Mouse (Mus musculus): ENCODE data around the gene Erg28.

Erg28 gene

GRCm38 (mm10) chr12:85811676-85812075 lies 12.7 kb downstream of the Erg28 start:
- DNase-seq = no peak

- DNase-seq = no peak
Observed at GRCm38 (mm10) chr12:85810959-85811358, 13.4 kb downstream of the Erg28 start.

GRCm38 (mm10) chr12:85809726-85810125 lies 14.6 kb downstream of the Erg28 start:
- no peak for DNase-seq

GRCm38 (mm10) chr12:85800031-85800430 lies 24.3 kb downstream of the Erg28 start:
- DNase-seq = no peak

- DNase-seq = no peak
Observed at GRCm38 (mm10) chr12:85795551-85795950, 28.8 kb downstream of the Erg28 start.

GRCm38 (mm10) chr12:85794094-85794493 lies 30.3 kb downstream of the Erg28 start:
- no peak for DNase-seq

GRCm38 (mm10) chr12:85792821-85793346 lies 31.5 kb downstream of the Erg28 start:
- peak; percentile 39 to 71 for DNase-seq

GRCm38 (mm10) chr12:85792158-85792557 lies 32.2 kb downstream of the Erg28 start:
- no peak for DNase-seq

- no peak for DNase-seq
Observed at GRCm38 (mm10) chr12:85784916-85785815, 39.2 kb downstream of the Erg28 start.

GRCm38 (mm10) chr12:85781606-85782005 lies 42.7 kb downstream of the Erg28 start:
- DNase-seq = no peak

- DNase-seq = no peak
Observed at GRCm38 (mm10) chr12:85779707-85780106, 44.6 kb downstream of the Erg28 start.

GRCm38 (mm10) chr12:85778962-85779361 lies 45.4 kb downstream of the Erg28 start:
- DNase-seq = no peak

- peak; percentile 31 to 35 for DNase-seq
Observed at GRCm38 (mm10) chr12:85771356-85771755, 53.0 kb downstream of the Erg28 start.

GRCm38 (mm10) chr12:85767750-85768149 lies 56.6 kb downstream of the Erg28 start:
- DNase-seq = no peak

- DNase-seq = no peak
Observed at GRCm38 (mm10) chr12:85766287-85766686, 58.1 kb downstream of the Erg28 start.

Data from lung, postnatal 4 days (tissue).